Mouse (Mus musculus) hindlimb bud, embryonic 11.5 days (tissue): ENCODE data around the gene Vash1.

ENCODE experiments used
- DNase-seq: peaks from one replicate; pipeline ENCODE4 v3.0.0-alpha.2; 2012; ENCODE audit warnings: low read depth, low spot score; ENCODE audit errors: extremely low spot score

Gene Vash1

DNA sequence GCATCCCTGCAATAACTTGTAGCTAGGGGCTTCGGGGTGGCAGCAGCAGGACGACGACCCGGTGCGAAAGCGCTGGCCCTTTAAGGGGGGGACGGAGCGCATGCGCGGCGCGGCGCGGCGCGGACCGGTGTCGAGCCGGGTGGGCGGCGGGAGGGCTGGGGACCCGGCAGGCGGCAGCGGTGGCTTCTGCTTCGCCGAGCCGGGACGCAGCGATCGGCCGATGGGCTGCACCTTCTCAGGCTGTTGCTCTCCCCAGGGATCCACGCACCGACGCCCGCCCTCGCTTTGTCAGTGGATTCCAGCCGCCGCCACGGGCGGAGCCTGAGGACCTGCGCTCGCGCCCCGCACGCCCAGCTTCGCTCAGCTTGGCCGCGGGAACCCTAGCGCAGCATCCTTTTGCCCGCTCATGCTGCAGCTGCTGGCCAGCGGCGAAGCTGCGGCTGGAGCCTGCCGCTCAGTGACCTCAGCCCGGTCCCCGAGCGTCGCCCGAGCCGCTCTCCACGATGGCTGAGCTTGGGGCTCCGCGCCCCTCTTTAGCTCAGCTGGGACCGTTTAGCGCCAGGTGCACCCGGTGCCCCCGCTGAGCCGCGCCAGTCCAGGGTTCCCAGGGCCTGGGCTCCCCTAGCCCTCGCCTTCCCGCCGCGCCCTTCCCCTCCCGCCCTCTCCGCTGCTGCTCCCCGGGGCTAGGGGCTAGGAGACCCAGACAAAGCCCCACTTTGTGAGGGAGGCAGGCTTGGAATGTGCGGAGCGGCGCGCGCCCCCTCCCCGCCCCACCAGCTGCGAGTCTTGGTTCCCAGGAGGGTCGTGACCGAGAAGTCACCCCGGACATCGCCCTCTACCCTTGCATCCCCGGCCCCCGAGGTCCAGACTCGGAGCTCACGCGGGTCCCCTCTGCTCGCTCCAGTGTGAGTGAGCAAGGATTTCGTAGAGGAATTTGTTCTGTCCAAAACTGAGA lies at the start of gene Vash1:
TSS of gene Vash1 (plus strand) at position 110 of the 955 bp plus-strand sequence.
- DNase-seq, result peak; percentile 18

DNA sequence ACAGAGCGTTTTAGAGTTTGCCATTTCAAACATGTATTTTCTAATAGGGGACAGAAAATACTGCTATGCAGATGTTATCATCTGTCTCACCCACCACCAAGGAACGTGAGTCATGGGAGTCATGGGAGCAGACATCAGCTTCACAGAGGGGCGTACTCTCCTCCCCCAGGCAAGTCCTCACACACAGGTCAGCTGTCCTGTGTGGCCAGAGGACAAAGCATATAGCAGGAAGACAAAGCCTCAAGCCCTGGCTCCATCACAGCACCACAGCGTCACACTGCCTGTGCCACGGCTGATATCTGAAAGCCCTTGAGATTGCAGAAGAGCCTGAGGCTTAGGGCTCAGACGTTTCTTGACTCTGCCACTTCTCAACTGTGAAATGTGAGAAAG lies 49.7 kb upstream of the Vash1 start:
- no peak for DNase-seq

DNA sequence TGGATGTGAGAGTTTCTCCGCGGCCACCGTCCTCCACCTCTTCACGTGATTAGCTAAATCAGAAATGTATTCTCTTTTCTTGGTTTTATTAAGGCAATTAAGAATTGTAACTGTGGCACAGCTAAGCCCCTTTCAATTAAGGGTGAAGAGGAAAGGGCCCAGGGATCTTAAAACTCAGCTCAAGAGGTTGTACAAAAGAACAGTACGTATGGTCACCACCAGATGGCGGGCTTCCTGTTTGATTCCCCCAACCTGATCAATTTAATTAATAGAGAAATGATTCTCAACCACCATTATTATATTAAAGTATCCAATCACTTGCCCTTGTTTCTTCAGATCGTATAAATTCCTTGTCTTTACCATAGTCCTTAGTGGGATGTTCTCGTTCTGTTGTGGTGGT lies 36.7 kb upstream of the Vash1 start:
- no peak for DNase-seq

DNA sequence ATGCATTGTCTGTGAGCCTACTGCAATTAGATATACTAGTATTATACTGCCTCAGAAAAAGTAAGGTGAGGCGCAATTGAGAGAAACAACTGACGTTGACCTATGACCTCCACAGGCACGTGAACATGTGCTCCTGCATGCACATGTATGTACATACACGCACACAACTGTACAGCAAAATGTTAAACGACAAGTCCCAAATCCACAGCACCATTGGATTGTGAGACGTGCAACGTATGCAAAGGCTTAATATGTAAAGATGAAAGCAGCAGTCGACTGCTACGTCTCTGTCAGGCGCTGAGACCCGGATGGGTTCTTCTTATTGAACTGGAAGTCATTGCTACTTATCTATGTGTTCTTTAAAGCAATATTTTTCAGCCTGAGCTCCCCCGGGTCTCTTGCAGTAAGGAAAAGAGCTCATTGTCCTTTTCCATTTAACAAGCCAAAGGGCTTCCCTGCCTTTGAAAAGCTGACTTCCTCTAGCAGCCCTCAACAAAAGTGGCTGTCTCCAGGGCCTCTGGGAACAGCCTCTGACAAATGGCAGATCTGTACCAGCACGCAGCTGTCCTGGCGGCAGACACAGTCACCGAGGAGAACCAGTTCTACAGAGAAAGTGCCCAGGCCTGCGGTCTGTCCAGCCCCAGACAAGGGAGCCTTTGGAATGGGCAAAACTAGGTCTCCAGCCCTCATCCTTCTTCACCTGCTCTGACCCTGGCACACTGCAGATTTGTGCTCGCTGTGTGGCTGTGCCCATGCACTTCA lies 33.8 kb upstream of the Vash1 start:
- DNase-seq, result no peak

DNA sequence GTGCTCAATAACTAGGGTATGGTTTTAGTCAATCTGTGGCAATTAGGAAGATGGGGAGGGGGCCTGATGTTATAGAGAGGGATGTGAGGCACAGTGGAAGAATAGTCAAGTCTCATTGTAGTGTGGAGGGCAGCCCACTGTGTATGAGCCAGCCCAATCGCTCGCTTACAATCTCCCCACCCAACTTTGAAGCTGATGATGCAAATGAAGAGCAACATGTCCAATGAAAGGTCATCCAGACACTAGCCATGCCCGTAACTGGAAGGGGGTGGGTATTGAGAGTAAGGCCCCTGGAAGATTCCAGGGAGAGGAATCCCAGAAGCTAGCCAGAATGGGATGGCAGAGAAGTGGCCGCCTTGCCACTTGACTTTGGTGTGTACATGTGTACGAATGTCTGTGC lies 33.0 kb upstream of the Vash1 start:
- DNase-seq, result no peak

DNA sequence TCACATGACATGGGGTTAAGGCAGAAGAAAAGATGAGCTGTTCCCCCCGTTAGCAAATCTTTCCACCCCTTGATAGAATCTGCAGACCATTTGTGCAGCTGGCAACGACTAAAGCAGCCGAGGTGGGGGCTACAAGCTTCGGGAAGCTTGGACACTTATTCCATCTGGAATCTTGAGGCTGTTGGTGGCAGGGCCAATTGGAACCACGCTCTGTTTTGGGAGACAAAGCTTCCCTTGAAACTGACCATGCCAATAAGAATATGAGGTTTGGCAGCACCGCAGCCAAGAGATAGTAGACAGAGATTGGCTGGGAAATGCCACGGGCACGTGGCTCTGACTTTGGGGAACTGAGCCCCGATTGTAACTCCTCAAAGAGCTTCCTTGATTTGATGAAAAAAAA lies 31.7 kb upstream of the Vash1 start:
- DNase-seq, result no peak

DNA sequence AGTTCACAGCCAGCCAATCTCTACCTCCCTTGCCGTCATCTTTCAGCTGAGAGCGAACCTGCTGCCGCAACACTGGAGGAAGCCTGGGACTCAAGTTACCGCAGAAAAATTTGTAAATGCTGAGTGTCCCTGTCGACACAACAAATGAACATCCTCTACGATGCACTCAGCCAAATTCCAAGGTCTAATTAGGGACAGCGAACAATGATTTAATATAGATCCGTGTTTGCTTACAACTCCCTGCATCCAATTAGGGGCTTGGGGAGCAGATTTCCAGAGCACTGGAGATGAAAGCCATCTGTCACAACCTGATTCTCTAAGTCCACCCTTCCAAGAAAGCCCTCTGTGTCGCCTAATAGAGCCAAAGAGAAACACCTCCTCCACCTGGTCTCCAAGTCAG lies 31.2 kb upstream of the Vash1 start:
- no peak for DNase-seq

DNA sequence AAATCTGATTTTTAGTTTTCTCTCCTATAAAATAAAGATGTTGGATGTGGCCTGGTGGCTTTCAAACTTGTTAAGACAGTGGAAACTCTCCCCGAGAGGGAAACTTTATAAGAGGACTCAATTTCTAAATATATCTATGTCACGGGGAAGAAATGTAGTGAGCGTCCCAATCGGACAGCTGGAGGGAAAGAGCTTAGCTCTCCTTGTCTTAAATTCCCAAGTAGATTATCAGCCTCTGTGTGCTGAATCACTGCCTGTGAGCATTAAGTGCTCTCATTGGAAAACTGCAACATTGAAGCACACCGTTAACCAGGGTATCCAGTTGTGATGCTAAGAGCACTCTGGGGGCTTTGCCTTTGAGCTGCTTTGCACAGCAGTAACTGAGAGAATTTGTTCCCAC lies 30.8 kb upstream of the Vash1 start:
- DNase-seq, result no peak

DNA sequence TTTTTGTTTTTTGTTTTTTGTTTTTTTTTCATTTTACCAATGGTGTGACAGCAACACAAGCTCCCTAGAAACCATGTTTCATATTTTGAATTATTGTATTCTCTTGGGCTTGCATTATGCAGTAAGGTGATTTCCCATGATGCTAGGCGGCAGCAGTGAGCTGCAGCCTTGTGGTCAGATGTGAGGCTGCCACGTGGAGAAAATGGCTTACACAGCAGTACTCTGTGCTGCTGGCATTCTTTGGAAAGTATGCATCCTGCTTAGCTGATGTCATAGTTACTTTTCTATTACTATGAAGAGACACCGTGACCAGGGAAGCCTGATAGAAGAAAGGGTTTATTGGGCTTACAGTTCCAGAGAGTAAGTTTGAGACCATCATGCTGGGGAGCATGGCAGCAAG lies 30.0 kb upstream of the Vash1 start:
- DNase-seq, result no peak

DNA sequence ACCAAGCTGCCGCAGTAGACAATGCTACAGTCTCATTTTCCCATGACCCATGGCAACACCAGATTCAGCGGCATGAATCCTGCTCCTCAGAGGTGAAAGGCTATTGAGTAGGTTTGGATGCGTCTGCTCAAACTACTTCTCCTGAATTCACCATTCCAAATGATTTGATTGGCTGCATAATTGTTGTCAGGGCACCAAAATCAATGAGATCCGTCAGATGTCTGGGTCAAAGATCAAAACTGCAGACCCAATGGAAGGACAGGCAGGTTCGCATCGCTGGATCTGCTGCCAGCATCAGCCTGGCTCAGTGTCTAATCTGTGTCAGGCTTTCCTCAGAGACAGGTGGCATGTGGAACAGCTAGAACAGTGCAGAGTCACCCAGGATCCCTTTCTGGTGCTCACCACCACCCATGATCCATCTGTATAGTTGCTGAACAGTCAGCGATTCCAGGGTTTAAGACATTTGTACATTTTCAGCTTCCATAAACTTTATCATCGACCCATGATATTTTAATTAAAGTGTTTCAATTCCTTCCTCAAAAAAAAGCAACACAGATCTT lies 27.1 kb upstream of the Vash1 start:
- DNase-seq, result no peak

DNA sequence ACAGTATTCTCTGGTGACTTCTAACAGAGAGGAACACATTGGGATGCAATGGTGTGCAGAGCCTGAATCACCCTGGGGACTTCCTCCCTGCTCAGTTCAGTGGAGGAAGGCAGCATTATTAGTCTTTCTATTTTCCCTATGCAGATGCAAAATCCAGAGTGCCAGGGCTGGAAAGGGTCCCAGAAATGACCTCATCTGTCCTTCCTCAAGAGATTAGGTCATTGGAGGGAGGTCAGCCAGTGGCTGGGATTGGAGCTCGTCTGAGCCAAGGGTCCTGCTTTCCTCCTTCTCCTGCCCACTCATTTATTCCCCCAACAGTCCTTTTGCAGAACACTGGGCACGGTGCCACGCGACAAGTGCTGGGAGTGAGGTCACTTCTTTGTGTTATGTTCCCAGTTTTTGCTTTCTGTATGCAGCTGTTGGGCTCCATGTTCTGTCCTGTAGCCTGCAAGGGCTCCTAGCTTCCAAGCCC lies 25.9 kb upstream of the Vash1 start:
- no peak for DNase-seq

DNA sequence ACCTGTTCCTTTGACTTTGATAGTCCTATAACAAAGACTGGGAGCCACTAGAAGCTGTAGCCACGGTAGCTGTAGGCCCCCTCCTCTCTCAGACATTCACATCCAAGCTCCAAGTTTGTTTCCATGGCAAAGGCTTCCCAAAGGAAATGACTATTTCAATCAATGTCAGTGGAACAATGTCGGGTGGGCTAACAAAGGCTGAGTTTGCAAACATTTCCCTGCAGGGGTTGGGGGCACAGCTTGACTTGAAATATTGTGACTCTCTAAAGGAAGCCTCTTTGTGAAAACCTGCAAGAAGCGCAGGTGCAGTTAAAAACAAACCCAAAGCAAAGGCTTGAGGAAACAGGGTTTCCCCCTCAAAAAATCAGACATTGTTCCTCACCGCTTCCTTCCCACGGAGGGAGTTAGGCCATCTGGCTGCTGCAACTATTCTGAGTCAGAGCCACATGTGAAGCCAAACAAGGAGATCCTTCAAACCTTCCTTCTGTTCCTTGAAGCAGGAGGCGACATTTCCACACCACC lies 19.0 kb upstream of the Vash1 start:
- no peak for DNase-seq

DNA sequence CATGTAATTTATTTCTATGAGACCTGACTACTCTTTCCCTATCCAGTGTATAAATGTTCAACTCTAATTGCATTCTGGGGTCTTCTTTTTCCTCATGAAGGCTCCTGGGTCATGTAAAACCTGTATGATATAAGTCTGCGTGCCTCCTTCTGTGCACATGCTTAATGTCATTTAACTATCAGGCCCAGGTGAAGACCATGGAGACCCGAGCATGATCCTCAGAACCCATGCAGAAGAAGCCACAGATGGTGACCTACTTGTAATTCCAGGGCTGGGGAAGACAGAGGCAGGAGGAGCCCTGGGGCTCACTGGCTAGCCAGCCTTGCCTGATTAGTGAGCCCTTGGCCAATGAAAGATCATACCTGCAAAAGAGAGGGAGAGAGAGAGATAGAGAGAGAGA lies 18.0 kb upstream of the Vash1 start:
- DNase-seq, result no peak

DNA sequence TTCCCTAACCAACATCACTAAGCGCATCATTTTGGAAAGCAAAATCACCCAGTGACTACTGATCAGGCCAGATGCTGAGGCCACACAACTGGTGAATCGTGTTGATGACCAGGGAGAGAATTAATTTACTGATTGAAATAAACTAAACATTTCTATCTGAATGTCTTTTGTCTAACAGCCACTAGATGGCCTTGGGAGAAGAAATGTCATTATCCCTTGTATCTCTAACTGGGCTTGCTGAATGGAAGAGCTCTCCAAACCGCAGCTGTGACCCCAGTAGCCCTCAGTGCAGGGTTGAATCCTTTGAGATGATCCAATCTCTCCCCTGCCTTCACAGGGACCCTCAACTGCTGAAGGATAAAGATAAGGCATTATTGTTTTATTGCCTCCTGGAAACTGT lies 12.8 kb upstream of the Vash1 start:
- DNase-seq, result no peak

DNA sequence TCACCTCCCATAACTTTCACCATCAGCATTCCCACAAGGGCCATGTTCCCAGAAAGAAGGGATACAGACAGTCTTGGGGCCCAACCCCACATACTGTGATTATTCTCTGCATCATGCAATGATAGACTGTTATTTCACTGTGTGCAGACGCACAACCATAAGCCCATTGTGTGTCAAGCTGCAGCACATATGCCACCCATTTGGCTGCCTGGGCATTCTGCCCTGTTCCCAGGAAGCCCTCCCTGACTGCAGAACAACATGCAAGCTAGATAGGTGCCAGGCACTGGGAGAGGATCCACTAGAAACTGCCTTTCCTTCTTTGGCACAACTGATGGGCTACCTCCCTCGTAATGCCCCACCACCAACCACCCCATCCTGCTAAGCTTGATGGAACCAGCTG lies 10.1 kb upstream of the Vash1 start:
- no peak for DNase-seq

DNA sequence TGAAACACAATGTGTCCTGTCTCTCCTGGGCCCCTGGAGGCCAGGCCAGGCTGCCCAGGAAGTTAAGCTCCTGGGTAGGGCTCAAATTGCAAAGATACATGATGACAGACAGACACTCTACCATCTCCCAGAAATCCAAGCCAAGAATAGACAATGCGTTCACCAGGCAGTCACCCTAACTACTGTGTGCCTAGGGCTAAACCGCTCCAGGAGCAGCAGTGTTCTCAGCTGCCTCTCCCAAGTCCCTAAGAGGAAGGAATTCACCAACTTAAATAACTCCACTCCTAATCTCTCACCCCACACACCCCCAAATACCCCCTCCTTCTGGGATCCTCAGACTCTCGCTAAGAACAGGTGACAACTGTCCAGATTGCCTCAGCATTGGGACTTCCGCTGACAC lies 6.4 kb upstream of the Vash1 start:
- no peak for DNase-seq

DNA sequence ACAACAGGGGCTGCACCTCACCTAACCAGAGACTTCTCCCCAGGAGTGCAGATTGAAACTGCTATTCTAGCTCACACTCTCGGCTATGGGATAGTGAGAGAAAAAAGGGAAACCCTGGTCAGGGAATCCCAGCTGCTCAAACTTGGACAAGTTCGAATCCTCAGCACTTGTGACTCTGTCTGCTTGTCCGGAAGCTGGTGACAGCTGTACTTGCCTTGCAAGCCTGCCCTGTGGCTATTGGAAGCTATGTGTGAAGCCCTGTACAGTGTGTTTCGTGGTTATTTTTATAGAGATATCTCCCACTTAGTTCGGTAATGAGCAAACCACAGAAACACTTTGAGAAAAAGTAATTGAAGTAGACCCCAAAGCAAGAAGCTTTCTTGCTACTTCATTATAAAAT lies 6.0 kb upstream of the Vash1 start:
- no peak for DNase-seq

DNA sequence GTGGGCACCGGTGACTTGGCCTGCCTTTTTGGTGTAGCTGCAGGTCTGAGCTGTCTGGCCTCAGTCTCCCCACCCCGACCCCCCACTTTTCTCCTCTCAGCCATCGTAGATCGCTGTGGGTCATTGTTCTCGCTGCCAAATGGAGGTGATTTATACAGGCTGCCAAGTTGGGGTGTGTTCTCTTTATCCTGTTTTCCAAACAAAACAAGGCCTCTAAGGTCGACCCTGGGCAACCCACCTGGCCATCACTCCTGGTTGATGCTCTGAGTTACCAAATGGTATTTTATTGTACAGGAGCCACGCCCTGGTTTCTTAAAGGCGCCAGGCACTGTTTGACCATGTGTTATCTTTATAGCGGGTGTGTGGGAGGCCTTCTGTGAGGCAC lies 1.0 kb downstream of the Vash1 start:
- DNase-seq, result no peak

DNA sequence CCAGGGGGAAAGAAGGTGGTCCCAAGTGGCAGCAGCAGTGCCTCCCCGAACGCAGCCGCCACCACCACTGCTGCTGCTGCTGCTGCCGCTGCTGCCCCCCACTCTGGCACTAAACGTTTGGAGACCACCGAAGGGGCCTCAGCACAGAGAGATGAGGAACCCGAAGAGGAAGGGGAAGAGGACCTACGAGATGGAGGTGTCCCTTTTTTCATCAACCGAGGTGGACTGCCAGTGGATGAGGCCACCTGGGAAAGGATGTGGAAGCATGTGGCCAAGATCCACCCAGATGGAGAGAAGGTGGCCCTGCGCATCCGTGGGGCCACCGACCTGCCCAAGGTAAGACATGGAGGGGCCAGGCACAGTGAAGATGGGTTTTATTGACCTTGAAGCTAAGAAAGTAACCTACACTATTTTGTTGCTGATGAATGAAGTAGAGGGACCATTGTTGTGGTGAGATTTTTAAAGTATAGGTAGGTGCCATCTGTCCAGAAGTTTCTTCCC lies 1.5 kb downstream of the Vash1 start:
- DNase-seq, result no peak

DNA sequence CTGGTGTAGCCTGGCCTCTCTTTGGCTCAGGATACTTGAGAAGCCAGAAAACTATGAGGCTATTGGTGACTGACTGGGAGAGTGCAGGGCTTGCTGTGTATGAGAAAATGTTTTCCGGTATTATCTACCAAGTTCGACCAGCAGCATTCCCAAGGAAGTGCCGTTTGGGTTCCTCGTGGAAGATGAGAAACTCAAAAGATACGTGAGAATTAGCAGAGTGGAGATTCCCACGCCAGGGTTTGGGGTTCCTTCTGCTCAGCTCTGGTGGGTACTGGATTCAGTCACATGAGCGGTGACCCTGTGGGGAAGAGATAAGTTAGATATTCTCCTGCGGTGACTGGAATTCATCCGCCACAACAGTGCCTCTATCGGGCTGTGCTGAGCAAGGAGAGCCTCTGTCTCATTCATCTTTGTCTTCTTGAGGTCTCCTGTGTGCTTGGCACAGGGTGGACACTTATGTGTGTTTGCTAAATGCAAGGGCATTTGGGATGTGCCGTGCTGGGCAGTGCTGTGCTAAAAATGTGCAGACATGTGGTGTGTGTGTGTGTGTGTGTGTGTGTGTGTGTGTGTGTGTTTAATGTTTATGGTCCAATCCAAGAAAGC lies 2.2 kb downstream of the Vash1 start:
- DNase-seq, result no peak

DNA sequence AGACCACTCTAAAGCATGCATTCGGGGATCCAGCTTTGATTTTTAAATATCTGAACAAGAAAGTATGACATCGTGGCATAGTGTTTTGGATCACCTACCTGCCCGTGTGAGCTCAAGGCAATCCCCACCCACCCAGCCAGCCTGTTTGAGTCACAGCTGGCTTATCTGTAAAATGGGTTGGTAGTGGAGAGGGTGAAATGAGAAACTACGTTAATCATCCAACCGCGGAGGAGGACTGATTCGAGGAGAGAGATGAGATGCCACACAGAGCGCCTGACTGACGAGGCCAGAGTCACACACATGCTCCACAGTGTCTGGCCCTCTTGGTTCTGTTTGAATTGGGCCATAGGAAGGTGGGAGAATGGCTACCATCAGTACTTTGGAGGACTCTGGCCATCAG lies 3.1 kb downstream of the Vash1 start:
- no peak for DNase-seq
